Mouse (Mus musculus) embryonic facial prominence, embryonic 13.5 days (tissue): ENCODE data around the gene Tmem216. TPM values are rescaled to one million over a fixed set of nuclear protein-coding genes. Genes with fewer than 3 reads are reported as not detected.

Experiments used
- ATAC-seq: fragments of 200-750 bp; cut with Nextera tagmentation; 2 replicates; pipeline ENCODE4 v1.8.0; 2017; ENCODE audit warnings: low read depth; ENCODE audit not compliant: insufficient number of reproducible peaks, insufficient read depth, low FRiP score, low TSS enrichment
- H3K27ac ChIP-seq: fragments of 300-500 bp; sonication (generic); 2 replicates; pipeline ENCODE4 v1.5.1; 2015; ENCODE audit warnings: moderate library complexity, mild to moderate bottlenecking, inconsistent platforms
- H3K27me3 ChIP-seq: fragments of 300-500 bp; sonication (generic); 2 replicates; pipeline ENCODE4 v1.6.1; 2015; ENCODE audit warnings: mild to moderate bottlenecking, inconsistent platforms
- H3K36me3 ChIP-seq: fragments of 300-500 bp; sonication (generic); 2 replicates; pipeline ENCODE4 v1.6.1; 2015; ENCODE audit warnings: mild to moderate bottlenecking, inconsistent platforms
- H3K4me1 ChIP-seq: fragments of 300-500 bp; sonication (generic); 2 replicates; pipeline ENCODE4 v1.6.1; 2015; ENCODE audit warnings: inconsistent platforms
- H3K4me2 ChIP-seq: fragments of 300-500 bp; sonication (generic); 2 replicates; pipeline ENCODE4 v1.6.1; 2015; ENCODE audit warnings: moderate library complexity, mild to moderate bottlenecking, inconsistent platforms
- H3K4me3 ChIP-seq: fragments of 300-500 bp; sonication (generic); 2 replicates; pipeline ENCODE4 v1.5.1; 2015; ENCODE audit warnings: mild to moderate bottlenecking, inconsistent platforms
- H3K9ac ChIP-seq: fragments of 300-500 bp; sonication (generic); 2 replicates; pipeline ENCODE4 v1.6.1; 2015; ENCODE audit warnings: mild to moderate bottlenecking, inconsistent platforms
- H3K9me3 ChIP-seq: fragments of 300-500 bp; sonication (generic); 2 replicates; pipeline ENCODE4 v1.6.1; 2016; ENCODE audit warnings: inconsistent platforms
- WGBS: fragments of 180-500 bp; shearing (Covaris S2); methylation state at CpG from one replicate; pipeline ENCODE4 v1.1.7; 2015; ENCODE audit warnings: mixed read lengths; 5-methylcytosine and 5-hydroxymethylcytosine counted together
- polyA plus RNA-seq: library from polyadenylated mRNA; unstranded; fragments of >200 nt; fragmentation: Nextera tagmentation; extraction: Ambion mirVana; gene quantifications from 2 replicates; pipeline ENCODE4 v1.2.1, GENCODE M21; 2015

The Tmem216 gene
- polyA plus RNA-seq, 1 experiment from 2014 or later = 63.7 TPM

DNA sequence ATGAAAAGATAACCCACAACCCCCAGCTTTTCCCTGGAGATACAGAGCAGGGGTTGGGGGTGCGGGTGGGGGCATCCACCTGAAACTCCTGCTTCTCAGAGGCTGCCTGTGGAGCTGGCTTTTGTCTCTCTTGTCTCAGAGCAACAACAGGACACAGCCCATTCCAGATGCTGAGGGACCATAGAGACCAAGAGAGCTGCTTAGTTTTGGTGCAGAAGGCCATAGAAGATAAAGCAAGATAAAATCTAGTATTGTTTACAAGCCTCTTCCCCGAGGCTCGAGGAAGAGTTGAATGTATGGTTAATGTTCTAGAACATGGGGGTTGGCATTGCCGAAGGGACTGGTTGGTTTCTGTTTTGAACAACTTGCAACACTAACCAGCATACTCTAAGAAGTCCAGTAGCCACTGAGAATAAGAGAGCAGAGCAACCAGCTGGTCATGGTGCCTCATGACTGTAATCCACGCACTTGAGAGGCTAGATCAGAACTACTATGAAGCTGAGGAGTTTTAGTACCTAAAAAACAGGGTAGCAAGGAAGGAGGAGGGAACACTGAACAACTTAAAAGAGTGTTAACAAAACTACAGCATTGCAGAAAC is 32.5 kb downstream of the Tmem216 start:
- WGBS = 84% methylated on average over 5 of the region's 5 CpGs

DNA sequence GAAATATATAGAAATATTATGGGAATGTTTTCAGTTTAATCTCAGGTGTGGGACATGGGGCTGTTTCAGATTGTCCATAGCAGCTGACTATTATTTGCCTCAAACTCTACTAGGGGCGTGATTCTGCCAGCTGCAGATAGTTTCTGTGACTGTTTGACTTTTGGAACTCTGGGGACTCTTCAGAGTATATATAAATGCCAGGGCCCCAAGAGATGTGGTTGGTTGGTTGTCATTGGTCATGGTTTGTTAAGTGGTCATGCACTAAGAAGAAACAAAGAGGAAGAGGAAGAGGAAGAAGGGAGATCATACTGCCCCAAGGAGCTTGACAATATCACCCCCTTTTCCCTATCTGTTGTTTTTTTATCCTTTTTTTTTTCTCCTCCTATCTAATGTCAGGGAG is 34.1 kb downstream of the Tmem216 start:
- ATAC-seq = no peak
- Histone ChIP-seq H3K27me3 (no peaks in the 10 kb centered on the region), H3K9ac (no peak overlapping the region), H3K27ac (no peak overlapping the region), H3K4me2 (no peak overlapping the region), H3K4me1 (peaks cover 18% of the 10 kb centered on the region), H3K9me3 (no peaks in the 10 kb centered on the region), H3K4me3 (no peak overlapping the region), H3K36me3 (peaks cover 8% of the 10 kb centered on the region)
- 74% methylated on average over 1 of the region's 1 CpGs for WGBS

More for the DNA sequence above, 32.5 kb downstream of the Tmem216 start:
- Histone ChIP-seq H3K4me2 (peak overlapping the region; percentile 74), H3K9ac (no peak overlapping the region), H3K4me3 (no peak overlapping the region; the same call in 1 of the 2 replicates), H3K36me3 (peaks cover 7% of the 10 kb centered on the region), H3K27me3 (no peaks in the 10 kb centered on the region), H3K4me1 (peaks cover 26% of the 10 kb centered on the region), H3K27ac (no peak overlapping the region), H3K9me3 (no peaks in the 10 kb centered on the region)
- no peak for ATAC-seq

DNA sequence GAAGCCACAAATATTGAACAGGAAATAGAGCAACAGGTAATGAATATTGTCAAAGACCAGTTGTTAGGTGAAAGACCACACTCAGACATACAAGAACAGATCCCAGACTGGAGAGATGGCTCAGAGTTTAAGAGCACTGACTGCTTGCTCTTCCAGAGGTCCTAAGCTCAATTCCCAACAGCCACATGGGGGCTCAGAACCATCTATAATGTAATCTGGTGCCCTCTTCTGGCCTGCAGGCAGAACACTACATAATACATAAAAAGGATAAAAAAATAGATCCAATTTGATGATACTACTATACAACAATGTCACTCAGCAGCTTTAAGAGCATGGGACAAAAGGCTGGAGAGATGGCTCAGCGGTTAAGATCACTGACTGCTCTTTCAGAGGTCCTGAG is 35.7 kb downstream of the Tmem216 start:
- no peak overlapping the region for H3K4me3 ChIP-seq
- peaks cover 23% of the 10 kb centered on the region for H3K36me3 ChIP-seq
- ATAC-seq = no peak
- H3K4me1 ChIP-seq = peaks cover 10% of the 10 kb centered on the region; the same call in 1 of the 2 replicates
- no peak overlapping the region for H3K9ac ChIP-seq
- H3K9me3 ChIP-seq = no peaks in the 10 kb centered on the region
- 33% methylated on average over 1 of the region's 1 CpGs for WGBS
- no peaks in the 10 kb centered on the region for H3K27me3 ChIP-seq
- no peak overlapping the region for H3K27ac ChIP-seq
- H3K4me2 ChIP-seq = no peak overlapping the region

DNA sequence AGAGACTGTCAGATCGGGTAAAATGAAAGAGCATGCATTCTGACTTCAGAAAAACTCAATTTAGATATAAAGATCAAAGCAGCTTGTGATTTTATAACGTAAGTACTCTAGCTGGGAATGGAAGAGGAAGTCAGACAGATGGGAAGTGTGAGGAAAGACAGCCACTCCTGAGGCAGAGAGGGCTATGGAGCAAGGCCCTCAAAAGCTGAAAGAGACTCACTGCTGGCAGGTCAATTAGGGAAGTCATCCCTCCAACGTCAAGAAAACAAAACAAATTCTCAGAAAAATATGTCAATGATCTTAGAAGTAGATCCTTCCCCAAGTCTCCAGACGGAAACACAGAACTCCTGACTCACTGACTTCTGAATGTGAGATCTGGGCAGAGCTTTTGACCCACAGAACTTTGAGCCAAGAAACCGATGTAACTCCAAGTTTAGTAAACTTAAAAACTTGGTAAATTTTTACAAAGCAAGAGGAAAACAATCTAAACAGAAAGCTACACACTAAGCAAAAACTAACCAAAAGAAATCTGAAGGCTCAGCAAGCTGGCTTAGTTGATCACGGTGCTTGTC is 45.2 kb downstream of the Tmem216 start:
- Histone ChIP-seq H3K4me3 (no peak overlapping the region), H3K36me3 (peaks cover 47% of the 10 kb centered on the region), H3K4me2 (no peak overlapping the region), H3K27ac (no peak overlapping the region), H3K4me1 (no peaks in the 10 kb centered on the region), H3K9me3 (no peaks in the 10 kb centered on the region), H3K9ac (no peak overlapping the region), H3K27me3 (no peaks in the 10 kb centered on the region)
- 74% methylated on average over 6 of the region's 6 CpGs for WGBS
- no peak for ATAC-seq

DNA sequence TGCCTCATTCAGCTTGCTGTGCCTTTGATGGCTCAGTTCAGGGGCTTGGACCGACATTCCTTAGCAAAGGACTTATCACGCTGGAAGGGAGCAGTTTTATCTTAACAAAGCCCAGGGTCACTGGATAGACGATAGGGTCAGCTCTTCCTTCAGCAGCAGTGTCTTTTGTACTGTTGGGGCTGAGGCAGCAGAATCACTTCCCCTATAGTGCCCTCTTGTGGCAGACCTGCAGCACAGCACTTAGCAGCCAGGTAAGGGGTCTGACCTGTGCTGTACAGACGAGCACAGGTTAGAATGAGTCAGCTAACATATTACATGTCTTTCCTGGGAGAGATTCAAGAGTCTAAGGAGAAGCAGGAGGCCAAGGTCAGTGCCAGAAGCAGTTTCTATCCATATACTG is 53.5 kb downstream of the Tmem216 start:
- Histone ChIP-seq H3K36me3 (peaks cover 55% of the 10 kb centered on the region), H3K9ac (no peak overlapping the region), H3K4me3 (no peak overlapping the region), H3K4me2 (no peak overlapping the region), H3K9me3 (no peaks in the 10 kb centered on the region), H3K27ac (no peak overlapping the region), H3K4me1 (peaks cover 3% of the 10 kb centered on the region; the same call in 1 of the 2 replicates), H3K27me3 (no peaks in the 10 kb centered on the region)
- ATAC-seq = no peak
- 15% methylated on average over 4 of the region's 4 CpGs for WGBS

DNA sequence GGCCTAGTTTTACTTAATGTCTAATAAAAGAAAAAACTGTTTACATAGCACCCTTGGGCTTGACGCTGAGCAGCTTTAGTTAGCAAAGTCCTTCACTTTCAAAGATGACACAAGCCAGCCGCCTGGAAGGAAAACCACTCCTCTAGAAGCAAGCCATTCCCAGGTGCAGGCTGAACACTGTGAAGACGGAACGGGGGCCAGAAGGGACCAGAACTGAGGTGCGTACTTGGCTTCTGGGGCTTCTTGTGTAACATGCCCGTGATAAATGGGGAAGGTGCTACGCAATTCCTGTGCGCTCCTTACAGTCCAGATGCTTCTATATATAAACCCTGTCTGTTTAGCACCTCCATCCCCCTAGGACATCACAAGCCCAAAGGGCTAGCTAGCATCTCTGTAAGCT is 55.5 kb downstream of the Tmem216 start:
- no peak overlapping the region for H3K9ac ChIP-seq
- peaks cover 3% of the 10 kb centered on the region; the same call in 1 of the 2 replicates for H3K4me1 ChIP-seq
- H3K4me3 ChIP-seq = no peak overlapping the region
- no peak overlapping the region for H3K4me2 ChIP-seq
- H3K9me3 ChIP-seq = no peaks in the 10 kb centered on the region
- WGBS = 91% methylated on average over 8 of the region's 8 CpGs
- H3K27ac ChIP-seq = no peak overlapping the region
- no peak for ATAC-seq
- no peaks in the 10 kb centered on the region for H3K27me3 ChIP-seq
- H3K36me3 ChIP-seq = peaks cover 54% of the 10 kb centered on the region

DNA sequence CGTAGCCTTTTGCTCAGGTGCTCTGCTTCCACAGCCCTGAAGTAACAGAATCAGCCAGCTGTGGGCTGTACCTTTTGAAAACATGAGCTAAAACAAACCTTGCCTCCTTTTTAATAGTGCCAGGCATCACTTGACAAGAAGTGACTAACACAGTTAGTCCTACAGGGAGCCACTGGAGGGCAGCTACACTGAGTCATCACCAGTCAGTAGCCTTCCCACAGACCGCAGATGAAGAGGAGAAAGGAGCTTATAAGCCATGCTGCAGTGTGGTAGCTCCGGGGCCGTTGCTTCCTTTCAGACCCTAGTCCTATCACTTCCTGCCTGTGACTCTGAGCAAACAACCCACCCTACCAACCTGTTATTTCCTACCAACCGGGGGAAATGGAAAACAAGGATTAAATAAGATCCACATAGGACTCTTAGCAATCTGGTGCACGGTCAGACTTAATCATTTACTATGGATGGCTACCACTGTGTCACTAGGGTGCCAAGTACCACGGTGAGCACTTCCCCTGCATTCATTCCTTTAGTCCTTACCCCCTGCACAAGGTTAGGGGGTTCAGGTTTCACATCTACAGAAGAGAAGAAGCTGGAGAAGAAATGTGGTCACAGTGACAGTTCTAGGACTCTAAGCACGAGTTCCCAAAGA is 58.4 kb downstream of the Tmem216 start:
- Histone ChIP-seq H3K27me3 (no peaks in the 10 kb centered on the region), H3K9me3 (no peaks in the 10 kb centered on the region), H3K4me3 (no peak overlapping the region), H3K4me2 (no peak overlapping the region), H3K27ac (no peak overlapping the region), H3K36me3 (peaks cover 42% of the 10 kb centered on the region), H3K4me1 (peaks cover 3% of the 10 kb centered on the region; the same call in 1 of the 2 replicates), H3K9ac (no peak overlapping the region)
- no peak for ATAC-seq
- WGBS = 45% methylated on average over 8 of the region's 8 CpGs

DNA sequence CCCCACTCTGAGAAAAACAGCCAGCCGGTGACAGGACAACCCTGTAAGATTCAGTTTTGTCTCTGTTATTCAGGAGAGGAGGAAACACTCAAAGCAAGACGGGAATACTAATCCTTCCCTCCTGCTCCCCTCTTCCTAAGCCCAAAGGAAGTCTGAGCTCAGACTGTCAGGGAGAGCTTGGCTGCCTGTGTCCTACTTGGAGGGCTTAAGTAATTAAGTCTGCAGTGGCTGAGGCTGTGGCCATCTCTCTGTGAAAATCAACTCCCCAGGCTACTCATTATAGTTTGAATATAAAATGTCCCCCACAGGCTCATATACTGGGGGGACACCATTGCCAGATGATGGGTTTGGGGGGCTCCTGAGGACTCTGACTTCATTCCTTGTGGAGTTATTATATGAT is 59.1 kb downstream of the Tmem216 start:
- Histone ChIP-seq H3K4me2 (no peak overlapping the region), H3K36me3 (peaks cover 36% of the 10 kb centered on the region), H3K9me3 (no peaks in the 10 kb centered on the region), H3K4me1 (peaks cover 3% of the 10 kb centered on the region; the same call in 1 of the 2 replicates), H3K9ac (no peak overlapping the region), H3K4me3 (no peak overlapping the region), H3K27ac (no peak overlapping the region), H3K27me3 (no peaks in the 10 kb centered on the region)
- ATAC-seq = no peak
- 52% methylated on average over 2 of the region's 2 CpGs for WGBS

DNA sequence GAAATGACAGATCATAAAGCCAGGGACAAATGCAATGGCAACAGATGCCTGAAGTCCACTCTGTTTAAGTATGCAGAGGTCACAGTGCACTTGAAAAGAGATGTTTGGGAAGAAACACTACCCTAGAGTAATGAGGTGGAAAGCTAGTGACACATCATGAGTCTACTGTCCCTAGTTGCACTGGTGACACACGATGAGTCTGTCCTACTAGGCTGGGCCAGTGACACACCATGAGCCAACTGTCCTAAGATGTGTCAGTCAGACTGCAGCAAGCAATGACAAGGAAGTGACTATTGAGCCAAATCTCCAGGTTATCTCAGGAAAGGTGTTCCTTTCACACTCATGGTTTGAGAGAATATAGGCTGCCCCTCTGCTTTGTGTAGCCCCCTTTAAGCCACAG is 60.4 kb downstream of the Tmem216 start:
- Histone ChIP-seq H3K9ac (no peak overlapping the region), H3K36me3 (peaks cover 23% of the 10 kb centered on the region), H3K27me3 (no peaks in the 10 kb centered on the region), H3K9me3 (no peaks in the 10 kb centered on the region), H3K4me2 (no peak overlapping the region), H3K4me1 (peaks cover 3% of the 10 kb centered on the region; the same call in 1 of the 2 replicates), H3K27ac (no peak overlapping the region), H3K4me3 (no peak overlapping the region)
- ATAC-seq = no peak
- WGBS = 89% methylated on average over 1 of the region's 1 CpGs

DNA sequence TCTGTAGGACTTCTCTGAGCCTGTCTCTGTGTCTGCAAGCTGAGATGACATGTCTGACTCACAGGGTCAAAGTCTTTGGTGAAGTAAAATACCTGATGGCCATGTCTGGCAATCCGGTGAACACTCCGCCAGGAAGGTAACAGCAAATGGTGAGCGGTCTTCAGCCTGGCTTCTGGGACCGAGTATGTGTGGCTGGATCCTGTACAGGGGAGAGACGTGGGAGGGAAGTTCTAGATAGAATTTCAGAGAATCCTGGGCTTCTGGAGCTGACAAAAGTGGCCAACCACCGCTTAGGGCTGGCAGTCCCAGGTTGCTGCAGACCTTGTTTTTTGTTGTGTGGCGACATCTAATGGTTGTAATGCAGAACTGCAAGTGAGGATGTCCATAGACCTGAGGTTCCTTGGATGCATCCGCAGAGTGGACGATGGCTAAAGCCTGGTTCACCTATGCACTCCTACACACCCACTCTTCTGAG is 69.7 kb downstream of the Tmem216 start:
- Histone ChIP-seq H3K27me3 (0 out of 2 replicates have a peak, but pooled peaks cover 2% of the 10 kb centered on the region), H3K4me3 (no peak overlapping the region), H3K4me2 (no peak overlapping the region), H3K36me3 (no peaks in the 10 kb centered on the region), H3K9ac (0 out of 2 replicates have a peak overlapping the region, but pooled peaks have one; percentile 21), H3K27ac (no peak overlapping the region), H3K9me3 (no peaks in the 10 kb centered on the region), H3K4me1 (peaks cover 3% of the 10 kb centered on the region; the same call in 1 of the 2 replicates)
- ATAC-seq = peak; percentile 44
- WGBS = 20% methylated on average over 9 of the region's 9 CpGs
